Mouse (Mus musculus) embryonic fibroblast, embryonic 13.5 days (primary cell): Measurements from ENCODE around the gene Rad54l.

Source experiments
- CTCF ChIP-seq: IDR thresholded peaks from 2 replicates; pipeline ENCODE4 v1.5.1; 2011; ENCODE audit warnings: mild to moderate bottlenecking, control low read depth, low read length, moderate library complexity, borderline replicate concordance; ENCODE audit not compliant: insufficient read depth
- POLR2A ChIP-seq: IDR thresholded peaks from 2 replicates; pipeline ENCODE4 v1.6.1; 2011; ENCODE audit warnings: low read depth, mild to moderate bottlenecking, control low read depth, low read length, moderate library complexity

- TF ChIP-seq POLR2A (peak; percentile 49; the same call in 1 of the 2 replicates), CTCF (no peak)
Measured at GRCm38 (mm10) chr4:116143891-116144717, 20.6 kb upstream of the Rad54l start.
